Mouse (Mus musculus) E14TG2a.4 (cell line): ENCODE data around the gene Gm21954.

Source experiments
- CTCF ChIP-seq: conservative IDR thresholded peaks from 2 replicates; pipeline ENCODE4 v1.5.1; 2014; ENCODE audit warnings: low read length
- NANOG ChIP-seq: IDR thresholded peaks from 2 replicates; pipeline ENCODE4 v1.6.1; 2014; ENCODE audit warnings: borderline replicate concordance, low read length, mixed read lengths
- POU5F1 ChIP-seq: IDR thresholded peaks from 2 replicates; pipeline ENCODE4 v1.6.1; 2014; ENCODE audit warnings: low read length, borderline replicate concordance

DNA sequence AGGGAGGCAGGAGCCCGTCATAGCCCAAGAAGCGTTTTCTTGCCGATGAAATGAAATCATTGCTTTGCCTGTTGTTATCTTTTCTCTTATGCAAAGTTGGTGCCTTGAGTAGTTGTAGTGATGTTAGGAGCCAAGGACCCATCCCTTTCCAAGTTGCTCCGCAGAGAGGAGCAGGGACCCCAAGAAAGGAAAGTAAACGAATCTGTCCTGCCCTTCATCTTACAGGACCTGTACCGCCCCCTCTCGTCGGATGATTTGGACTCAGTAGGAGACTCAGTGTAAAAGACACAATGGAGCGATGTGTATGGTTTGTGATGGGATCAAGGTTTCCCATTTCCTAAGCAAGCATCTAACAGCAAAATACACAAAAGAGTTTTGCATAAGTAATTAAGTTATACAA is 5.7 kb downstream of the Gm21954 start:
- TF ChIP-seq CTCF (no peak), NANOG (no peak), POU5F1 (no peak)
